Mouse (Mus musculus): ENCODE measurements around the gene Gm20708. TPM values are rescaled to one million over a fixed set of nuclear protein-coding genes. Genes with fewer than 3 reads are reported as not detected.

Gene Gm20708
- polyA plus RNA-seq, 2 experiments = 0.08 to 0.28 TPM

DNA sequence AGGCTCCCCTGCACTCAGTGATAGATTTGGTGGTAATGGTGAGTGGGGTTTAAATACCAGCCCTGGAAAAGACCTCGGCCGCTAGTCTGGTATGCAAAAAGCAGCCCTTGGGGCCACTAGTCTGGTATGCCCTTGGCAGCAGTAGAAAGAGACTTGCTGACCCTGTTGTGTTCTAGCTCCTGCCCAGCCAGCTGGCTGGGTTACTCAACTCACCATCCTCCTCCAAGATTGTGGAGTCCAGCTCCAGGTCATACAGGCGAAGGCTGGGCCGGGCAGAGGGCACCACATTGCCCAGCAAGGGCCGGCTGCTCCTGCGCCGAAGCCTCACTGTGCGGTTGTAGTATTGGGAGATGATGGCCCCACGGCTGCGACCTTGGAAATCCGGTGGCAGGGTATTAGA is 31.4 kb upstream of the Gm20708 start:
- WGBS (ENCODE audit: insufficient replicate concordance) = 91% methylated on average over 11 of the region's 11 CpGs
- Histone ChIP-seq H3K27me3 (ENCODE audit: control insufficient read depth, insufficient read depth, low read length) (no peaks in the 10 kb centered on the region), H3K4me2 (ENCODE audit: low read depth) (peak overlapping the region; percentile 98), H3K9ac (replicated peaks) (peak overlapping the region; percentile 99), H3K9me3 (ENCODE audit: control insufficient read depth, low read length) (no peaks in the 10 kb centered on the region), H3K27ac (no peak overlapping the region), H3K36me3 (replicated peaks; ENCODE audit: control insufficient read depth, insufficient read depth, low read depth) (peaks cover 54% of the 10 kb centered on the region), H3K4me1 (replicated peaks; ENCODE audit: control insufficient read depth in 2 of 2, insufficient read depth in 2 of 2, low read length in 1 of 2) (peaks cover 8 to 17% of the 10 kb centered on the region in 2 experiments; a peak in 3 of 4 replicates), H3K4me3 (ENCODE audit: insufficient read depth in 1 of 2, low read depth in 2 of 2, low read length in 2 of 2) (peak overlapping the region in 1 of 2 experiments; percentile 81; a peak in 2 of 4 replicates)
- ATAC-seq (ENCODE audit: insufficient read depth) (no peak), DNase-seq (ENCODE audit: low read depth in 3 of 3, low spot score in 3 of 3) (no peak)
- no peak for TF ChIP-seq CTCF (IDR thresholded peaks at IDR 0.05; ENCODE audit: low read depth)
- TF ChIP-seq EP300 (IDR thresholded peaks at IDR 0.05; ENCODE audit: low read depth) = no peak

DNA sequence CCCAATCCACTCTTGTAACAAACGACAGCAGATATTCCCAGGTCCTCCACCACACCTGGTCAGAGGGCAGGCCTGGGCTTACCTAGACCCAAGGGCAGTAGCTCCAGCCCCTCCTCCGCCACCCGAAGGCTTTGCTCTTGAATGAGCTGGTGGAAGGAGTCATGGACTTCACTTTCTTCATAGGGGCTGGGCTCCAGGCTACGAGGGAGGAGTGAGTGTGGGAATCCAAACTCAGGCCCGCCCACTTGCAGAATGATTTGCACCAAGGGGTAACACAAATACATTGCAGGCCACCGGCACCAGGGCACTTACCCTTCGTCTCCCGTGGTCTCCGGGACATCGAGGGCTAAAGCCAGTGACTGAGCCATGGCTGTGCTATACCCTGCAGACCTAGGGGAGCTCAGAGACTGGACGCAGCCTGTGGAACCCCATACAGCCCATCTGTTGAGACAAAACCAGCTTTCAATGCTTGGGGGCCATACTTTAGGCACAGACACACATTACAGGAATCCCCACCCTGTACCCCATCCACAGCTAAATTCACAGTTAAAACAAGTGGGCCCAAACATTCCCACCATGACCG is 30.5 kb upstream of the Gm20708 start:
- peak overlapping the region; percentile 98 for H3K4me2 ChIP-seq (ENCODE audit: low read depth)
- peak overlapping the region; percentile 100 for H3K27ac ChIP-seq
- no peaks in the 10 kb centered on the region for H3K27me3 ChIP-seq (ENCODE audit: control insufficient read depth, insufficient read depth, low read length)
- ATAC-seq (ENCODE audit: insufficient read depth) (no peak), DNase-seq (ENCODE audit: low read depth in 3 of 3, low spot score in 3 of 3) (peak in 2 of 3 experiments; percentile 41 to 52)
- H3K4me1 ChIP-seq (replicated peaks; ENCODE audit: control insufficient read depth in 2 of 2, insufficient read depth in 2 of 2, low read length in 1 of 2) = peaks cover 15 to 19% of the 10 kb centered on the region in 2 experiments
- peaks cover 47% of the 10 kb centered on the region for H3K36me3 ChIP-seq (replicated peaks; ENCODE audit: control insufficient read depth, insufficient read depth, low read depth)
- TF ChIP-seq CTCF (IDR thresholded peaks at IDR 0.05; ENCODE audit: low read depth) (no peak), EP300 (IDR thresholded peaks at IDR 0.05; ENCODE audit: low read depth) (no peak)
- H3K9ac ChIP-seq (replicated peaks) = peak overlapping the region; percentile 99
- H3K4me3 ChIP-seq (ENCODE audit: insufficient read depth in 1 of 2, low read depth in 2 of 2, low read length in 2 of 2) = peak overlapping the region; percentile 75 to 81
- 20% methylated on average over 12 of the region's 12 CpGs for WGBS (ENCODE audit: insufficient replicate concordance)
- no peaks in the 10 kb centered on the region for H3K9me3 ChIP-seq (ENCODE audit: control insufficient read depth, low read length)

DNA sequence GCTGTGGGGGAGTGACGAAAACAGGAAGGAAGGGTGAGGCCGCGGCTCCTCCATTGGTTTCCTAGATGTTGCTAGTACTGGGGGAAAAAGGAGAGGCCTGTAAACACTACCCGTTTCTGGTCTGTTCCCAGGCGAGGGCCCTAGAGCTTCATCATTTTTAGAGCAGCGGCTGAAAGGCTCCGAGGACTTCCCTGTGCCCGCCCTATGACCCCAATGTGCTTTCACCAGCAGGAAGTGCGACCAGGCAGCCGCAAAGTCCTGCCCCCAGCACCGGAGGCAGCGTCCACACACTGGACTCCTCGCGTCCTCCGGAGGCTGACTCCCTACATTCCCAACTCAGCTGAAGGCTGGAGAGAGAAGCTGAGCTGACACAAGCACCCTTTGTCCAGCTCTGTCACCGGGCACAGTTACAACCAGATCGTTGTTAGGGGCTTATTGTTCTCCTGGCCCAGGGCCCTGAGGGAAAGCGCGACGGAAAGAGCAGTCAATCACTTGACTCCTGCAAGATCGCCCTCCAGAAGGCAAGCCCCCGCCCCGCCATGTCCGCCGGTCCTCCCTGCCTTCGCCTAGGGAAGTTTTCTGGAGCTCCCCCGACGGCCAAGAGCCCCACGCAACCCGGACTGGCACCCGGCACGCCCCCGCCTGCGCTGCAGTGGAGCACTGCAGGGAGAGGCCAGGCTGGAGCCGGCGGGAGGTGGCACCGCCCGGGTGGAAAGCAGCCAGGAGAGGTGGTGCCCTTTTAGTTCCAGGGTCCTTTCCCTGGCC is 29.9 kb upstream of the Gm20708 start:
- Histone ChIP-seq H3K36me3 (replicated peaks; ENCODE audit: control insufficient read depth, insufficient read depth, low read depth) (peaks cover 52% of the 10 kb centered on the region), H3K4me2 (ENCODE audit: low read depth) (peak overlapping the region; percentile 98), H3K9me3 (ENCODE audit: control insufficient read depth, low read length) (no peaks in the 10 kb centered on the region), H3K4me3 (ENCODE audit: insufficient read depth in 1 of 2, low read depth in 2 of 2, low read length in 2 of 2) (peak overlapping the region; percentile 75 to 81), H3K27ac (peak overlapping the region; percentile 100), H3K4me1 (replicated peaks; ENCODE audit: control insufficient read depth in 2 of 2, insufficient read depth in 2 of 2, low read length in 1 of 2) (peaks cover 18 to 23% of the 10 kb centered on the region in 2 experiments), H3K27me3 (ENCODE audit: control insufficient read depth, insufficient read depth, low read length) (no peaks in the 10 kb centered on the region), H3K9ac (replicated peaks) (peak overlapping the region; percentile 99)
- DNase-seq (ENCODE audit: low read depth in 3 of 3, low spot score in 3 of 3) (peak in 1 of 3 experiments; percentile 49), ATAC-seq (ENCODE audit: insufficient read depth) (peak; percentile 32)
- WGBS (ENCODE audit: insufficient replicate concordance) = under 1% methylated on average over 38 of the region's 38 CpGs
- TF ChIP-seq EP300 (IDR thresholded peaks at IDR 0.05; ENCODE audit: low read depth) (no peak), CTCF (IDR thresholded peaks at IDR 0.05; ENCODE audit: low read depth) (peak; percentile 13; the same call in 1 of the 2 replicates)

- Histone ChIP-seq H3K27ac (peak overlapping the region; percentile 100), H3K4me1 (replicated peaks; ENCODE audit: control insufficient read depth in 2 of 2, insufficient read depth in 2 of 2, low read length in 1 of 2) (peaks cover 18 to 23% of the 10 kb centered on the region in 2 experiments), H3K4me2 (ENCODE audit: low read depth) (peak overlapping the region; percentile 98), H3K36me3 (replicated peaks; ENCODE audit: control insufficient read depth, insufficient read depth, low read depth) (peaks cover 50% of the 10 kb centered on the region), H3K9me3 (ENCODE audit: control insufficient read depth, low read length) (no peaks in the 10 kb centered on the region), H3K9ac (replicated peaks) (peak overlapping the region; percentile 99), H3K27me3 (ENCODE audit: control insufficient read depth, insufficient read depth, low read length) (no peaks in the 10 kb centered on the region), H3K4me3 (ENCODE audit: insufficient read depth in 1 of 2, low read depth in 2 of 2, low read length in 2 of 2) (peak overlapping the region; percentile 75 to 81)
- TF ChIP-seq EP300 (IDR thresholded peaks at IDR 0.05; ENCODE audit: low read depth) (no peak), CTCF (IDR thresholded peaks at IDR 0.05; ENCODE audit: low read depth) (no peak)
- 0% methylated on average over 17 of the region's 17 CpGs for WGBS (ENCODE audit: insufficient replicate concordance)
- DNase-seq (ENCODE audit: low read depth in 3 of 3, low spot score in 3 of 3) = no peak
- ATAC-seq (ENCODE audit: insufficient read depth) = peak; percentile 3
Observed at GRCm38 (mm10) chr11:117780199-117780515, 29.3 kb upstream of the Gm20708 start.

DNA sequence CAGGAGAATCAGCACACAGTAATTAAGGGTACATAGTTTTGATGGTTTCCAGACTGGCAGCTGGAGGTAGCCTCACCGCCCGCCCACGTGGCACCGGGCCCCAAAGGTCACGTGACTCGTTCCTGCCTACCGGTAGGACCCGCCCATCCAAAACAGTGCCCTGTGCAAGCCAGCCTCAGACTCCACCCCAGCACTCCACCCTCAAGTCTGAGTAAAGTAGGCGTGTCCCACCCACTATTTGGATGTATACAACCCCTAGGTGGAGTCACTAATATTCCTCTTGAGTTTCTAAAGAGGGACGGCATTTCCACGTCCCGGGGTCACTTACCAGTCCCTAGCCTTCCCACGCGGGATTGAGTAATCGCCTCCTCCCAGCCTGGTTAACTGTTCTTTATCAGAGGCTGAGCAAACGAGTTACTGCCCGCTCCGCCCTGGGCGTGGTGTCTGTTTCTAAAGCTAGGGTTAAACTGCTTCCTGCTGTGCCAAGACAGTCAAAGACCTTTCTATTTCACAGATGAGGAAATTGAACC is 28.8 kb upstream of the Gm20708 start:
- DNase-seq (ENCODE audit: low read depth in 3 of 3, low spot score in 3 of 3) (peak; percentile 94 to 97 (median 94)), ATAC-seq (ENCODE audit: insufficient read depth) (peak; percentile 76)
- peak overlapping the region; percentile 98 for H3K4me2 ChIP-seq (ENCODE audit: low read depth)
- peaks cover 50% of the 10 kb centered on the region for H3K36me3 ChIP-seq (replicated peaks; ENCODE audit: control insufficient read depth, insufficient read depth, low read depth)
- H3K9ac ChIP-seq (replicated peaks) = peak overlapping the region; percentile 99
- H3K4me3 ChIP-seq (ENCODE audit: insufficient read depth in 1 of 2, low read depth in 2 of 2, low read length in 2 of 2) = peak overlapping the region; percentile 75 to 81
- peak overlapping the region; percentile 100 for H3K27ac ChIP-seq
- H3K4me1 ChIP-seq (replicated peaks; ENCODE audit: control insufficient read depth in 2 of 2, insufficient read depth in 2 of 2, low read length in 1 of 2) = peaks cover 18 to 23% of the 10 kb centered on the region in 2 experiments
- H3K9me3 ChIP-seq (ENCODE audit: control insufficient read depth, low read length) = no peaks in the 10 kb centered on the region
- H3K27me3 ChIP-seq (ENCODE audit: control insufficient read depth, insufficient read depth, low read length) = no peaks in the 10 kb centered on the region
- TF ChIP-seq CTCF (IDR thresholded peaks at IDR 0.05; ENCODE audit: low read depth) = peak; percentile 33
- peak; percentile 89 for TF ChIP-seq EP300 (IDR thresholded peaks at IDR 0.05; ENCODE audit: low read depth)
- under 1% methylated on average over 19 of the region's 19 CpGs for WGBS (ENCODE audit: insufficient replicate concordance)
